Mouse (Mus musculus) heart, adult 2 months (tissue): ENCODE measurements at regions not wholly inside any gene's neighbourhood (a gene's known extent, or its start where the extent isn't known, plus 50 kb on each side); places are given as distances from the start of the nearest gene placed in this dataset.

ENCODE experiments used
- DNase-seq, 2 experiments: peaks; one replicate each; pipeline ENCODE4 v3.0.0; 2021
- H3K27ac ChIP-seq: fragments of 200-600 bp; 2 replicates; pipeline ENCODE4 v1.8.1; 2022
- H3K27me3 ChIP-seq: fragments of 200-500 bp; 2 replicates; pipeline ENCODE4 v1.6.1; 2012; ENCODE audit warnings: mild to moderate bottlenecking, low read length, inconsistent platforms, mixed read lengths; ENCODE audit not compliant: control insufficient read depth, insufficient read depth
- H3K36me3 ChIP-seq: fragments of 200-500 bp; 2 replicates; pipeline ENCODE4 v1.6.1; 2012; ENCODE audit warnings: low read length, inconsistent platforms; ENCODE audit not compliant: control insufficient read depth, insufficient read depth
- H3K4me1 ChIP-seq: fragments of 200-500 bp; 2 replicates; pipeline ENCODE4 v1.6.1; 2011; ENCODE audit warnings: low read length; ENCODE audit not compliant: control insufficient read depth, insufficient read depth
- H3K4me3 ChIP-seq: fragments of 200-600 bp; 2 replicates; pipeline ENCODE4 v1.8.1; 2022
- H3K79me2 ChIP-seq: fragments of 200-500 bp; replicated peaks from 2 replicates; pipeline ENCODE4 v1.6.1; 2012; ENCODE audit warnings: mild to moderate bottlenecking, inconsistent platforms, low read length, moderate library complexity, mixed read lengths; ENCODE audit not compliant: control insufficient read depth, insufficient read depth
- H3K9ac ChIP-seq: fragments of 200-500 bp; 2 replicates; pipeline ENCODE4 v1.6.1; 2012; ENCODE audit warnings: low read depth, mild to moderate bottlenecking, control low read depth, inconsistent platforms, low read length, mixed read lengths
- CTCF ChIP-seq: fragments of 200-600 bp; IDR thresholded peaks from 2 replicates; pipeline ENCODE4 v1.8.1; 2022; ENCODE audit warnings: antibody characterized with exemption, mild to moderate bottlenecking, moderate library complexity
- EP300 ChIP-seq: fragments of 200-500 bp; IDR thresholded peaks from 2 replicates; pipeline ENCODE4 v1.6.1; 2011; ENCODE audit warnings: low read depth, low read length, control low read depth; ENCODE audit not compliant: insufficient read depth
- POLR2A ChIP-seq: fragments of 200-500 bp; IDR thresholded peaks from 2 replicates; pipeline ENCODE4 v1.6.1; 2011; ENCODE audit warnings: mild to moderate bottlenecking, low read depth, low read length, control low read depth; ENCODE audit not compliant: insufficient read depth
- WGBS: fragments of 180-500 bp; shearing (Covaris S2); methylation state at CpG from one replicate; pipeline ENCODE4 v1.1.7; 2018; 5-methylcytosine and 5-hydroxymethylcytosine counted together
- intact Hi-C: fragments of 180-260 bp; cut with DNase I; formaldehyde crosslinking; loops from one replicate; pipeline ENCODE4 v1.15.1; 2025

- Histone ChIP-seq H3K9ac (no peak overlapping the region), H3K36me3 (no peaks in the 10 kb centered on the region), H3K27ac (no peak overlapping the region), H3K27me3 (no peaks in the 10 kb centered on the region), H3K79me2 (no peaks in the 10 kb centered on the region), H3K4me1 (no peaks in the 10 kb centered on the region), H3K4me3 (no peak overlapping the region)
- DNase-seq: no peak
- intact Hi-C loops: no loop called here
- TF ChIP-seq POLR2A (no peak), CTCF (no peak), EP300 (no peak)
- WGBS: 85% methylated on average over 8 of the region's 8 CpGs
These were observed 65.6 kb upstream of the Hs3st3a1 start for GRCm38 (mm10) chr11:64369516-64369915.

GRCm38 (mm10) chr11:64335456-64335855, 99.7 kb upstream of the Hs3st3a1 start:
- H3K9ac ChIP-seq: no peak overlapping the region
- DNase-seq: no peak
- no peaks in the 10 kb centered on the region for H3K36me3 ChIP-seq
- no peak for TF ChIP-seq CTCF
- TF ChIP-seq EP300: no peak
- no peak for TF ChIP-seq POLR2A
- no peaks in the 10 kb centered on the region for H3K27me3 ChIP-seq
- intact Hi-C loops: no loop called here
- no peaks in the 10 kb centered on the region; the same call in 1 of the 2 replicates for H3K4me1 ChIP-seq
- 71% methylated on average over 11 of the region's 11 CpGs for WGBS
- no peak overlapping the region for H3K27ac ChIP-seq
- no peaks in the 10 kb centered on the region for H3K79me2 ChIP-seq
- H3K4me3 ChIP-seq: no peak overlapping the region

GRCm38 (mm10) chr11:64332406-64332805, 102.7 kb upstream of the Hs3st3a1 start:
- 79% methylated on average over 7 of the region's 7 CpGs for WGBS
- Histone ChIP-seq H3K27me3 (no peaks in the 10 kb centered on the region), H3K36me3 (no peaks in the 10 kb centered on the region), H3K27ac (no peak overlapping the region), H3K9ac (no peak overlapping the region), H3K4me1 (no peaks in the 10 kb centered on the region; the same call in 1 of the 2 replicates), H3K4me3 (no peak overlapping the region), H3K79me2 (no peaks in the 10 kb centered on the region)
- intact Hi-C loops: no loop called here
- TF ChIP-seq EP300 (no peak), CTCF (no peak), POLR2A (no peak)
- DNase-seq: no peak

GRCm38 (mm10) chr11:64331811-64332210, 103.3 kb upstream of the Hs3st3a1 start:
- WGBS: 64% methylated on average over 5 of the region's 5 CpGs
- H3K79me2 ChIP-seq: no peaks in the 10 kb centered on the region

GRCm38 (mm10) chr11:64329129-64329528, 106.0 kb upstream of the Hs3st3a1 start:
- intact Hi-C loops: no loop called here
- H3K4me3 ChIP-seq: no peak overlapping the region
- WGBS: 23% methylated on average over 3 of the region's 3 CpGs

More at GRCm38 (mm10) chr11:64331811-64332210, 103.3 kb upstream of the Hs3st3a1 start:
- H3K9ac ChIP-seq: no peak overlapping the region
- intact Hi-C loops: no loop called here
- H3K4me1 ChIP-seq: no peaks in the 10 kb centered on the region; the same call in 1 of the 2 replicates
- no peak for DNase-seq
- no peak overlapping the region for H3K27ac ChIP-seq
- H3K4me3 ChIP-seq: no peak overlapping the region
- TF ChIP-seq EP300: no peak
- no peak for TF ChIP-seq CTCF
- TF ChIP-seq POLR2A: no peak
- H3K36me3 ChIP-seq: no peaks in the 10 kb centered on the region
- H3K27me3 ChIP-seq: no peaks in the 10 kb centered on the region

GRCm38 (mm10) chr11:64327771-64328170, 107.4 kb upstream of the Hs3st3a1 start:
- H3K79me2 ChIP-seq: no peaks in the 10 kb centered on the region
- no peak for DNase-seq
- H3K4me3 ChIP-seq: no peak overlapping the region
- H3K9ac ChIP-seq: no peak overlapping the region
- WGBS: 94% methylated on average over 3 of the region's 3 CpGs
- no peaks in the 10 kb centered on the region for H3K27me3 ChIP-seq
- intact Hi-C loops: no loop called here
- TF ChIP-seq CTCF (no peak), POLR2A (no peak), EP300 (no peak)
- H3K4me1 ChIP-seq: no peaks in the 10 kb centered on the region
- no peak overlapping the region for H3K27ac ChIP-seq
- no peaks in the 10 kb centered on the region for H3K36me3 ChIP-seq

More at GRCm38 (mm10) chr11:64329129-64329528, 106.0 kb upstream of the Hs3st3a1 start:
- Histone ChIP-seq H3K27me3 (no peaks in the 10 kb centered on the region), H3K4me1 (no peaks in the 10 kb centered on the region), H3K27ac (no peak overlapping the region), H3K36me3 (no peaks in the 10 kb centered on the region), H3K9ac (no peak overlapping the region), H3K79me2 (no peaks in the 10 kb centered on the region)
- no peak for TF ChIP-seq CTCF
- TF ChIP-seq POLR2A: no peak
- TF ChIP-seq EP300: no peak
- no peak for DNase-seq
